Mouse (Mus musculus): Measurements from ENCODE around the gene Rims4.

Gene Rims4

DNA sequence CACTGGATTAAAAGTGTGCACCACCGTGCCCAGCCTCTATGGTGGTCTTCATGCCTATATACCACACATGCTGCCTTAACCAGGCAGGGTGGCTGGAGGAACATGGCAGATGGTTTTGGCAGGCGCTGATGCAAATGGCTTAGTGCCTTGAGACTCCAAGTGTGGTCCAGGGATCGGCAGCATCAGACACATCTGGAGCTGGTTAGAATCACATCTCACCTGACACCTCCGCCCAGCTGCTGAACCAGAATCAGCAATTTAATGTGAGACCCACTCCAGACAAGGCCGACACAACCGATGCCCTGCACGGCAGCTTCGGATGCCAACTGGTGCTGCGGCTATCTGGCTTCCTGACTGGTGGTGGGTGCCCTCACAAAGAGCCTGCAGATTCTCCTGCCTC is 52.4 kb downstream of the Rims4 start:
- DNase-seq (ENCODE audit: low spot score): no peak

- no peak for DNase-seq (ENCODE audit: low spot score)
Observed at GRCm38 (mm10) chr2:163865311-163865710, 53.2 kb downstream of the Rims4 start.

DNA sequence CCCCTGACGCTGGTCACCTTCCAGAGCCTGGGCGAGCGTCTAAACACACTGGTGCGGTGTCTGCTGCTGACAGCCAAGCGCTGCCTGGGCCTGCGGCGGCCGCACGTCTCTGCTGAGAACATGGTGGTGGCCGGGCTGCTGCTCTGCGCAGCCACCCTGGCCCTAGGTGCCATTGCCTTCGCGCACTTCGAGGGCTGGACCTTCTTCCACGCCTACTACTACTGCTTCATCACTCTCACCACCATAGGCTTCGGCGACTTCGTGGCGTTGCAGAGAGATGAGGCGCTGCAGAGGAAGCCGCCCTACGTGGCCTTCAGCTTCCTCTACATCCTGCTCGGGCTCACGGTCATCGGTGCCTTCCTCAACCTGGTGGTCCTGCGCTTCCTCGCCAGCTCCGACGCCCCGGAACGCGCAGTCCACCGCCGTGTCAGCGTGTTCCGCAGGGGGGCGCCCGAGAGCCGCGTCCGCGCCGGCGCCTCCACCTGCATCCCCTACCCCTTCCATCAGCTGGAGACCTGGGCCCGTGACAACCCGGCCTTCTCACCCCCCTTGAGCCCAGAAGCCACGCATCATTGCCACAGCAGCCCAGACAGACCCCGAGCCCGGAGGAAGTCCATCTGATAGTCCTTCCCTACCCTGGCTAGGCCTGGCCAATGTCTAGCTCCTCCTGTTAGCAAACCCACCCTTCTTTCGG is 60.1 kb downstream of the Rims4 start:
- DNase-seq (ENCODE audit: low spot score): no peak

GRCm38 (mm10) chr2:163857233-163857632 is 61.2 kb downstream of the Rims4 start:
- DNase-seq (ENCODE audit: low spot score): no peak

DNA sequence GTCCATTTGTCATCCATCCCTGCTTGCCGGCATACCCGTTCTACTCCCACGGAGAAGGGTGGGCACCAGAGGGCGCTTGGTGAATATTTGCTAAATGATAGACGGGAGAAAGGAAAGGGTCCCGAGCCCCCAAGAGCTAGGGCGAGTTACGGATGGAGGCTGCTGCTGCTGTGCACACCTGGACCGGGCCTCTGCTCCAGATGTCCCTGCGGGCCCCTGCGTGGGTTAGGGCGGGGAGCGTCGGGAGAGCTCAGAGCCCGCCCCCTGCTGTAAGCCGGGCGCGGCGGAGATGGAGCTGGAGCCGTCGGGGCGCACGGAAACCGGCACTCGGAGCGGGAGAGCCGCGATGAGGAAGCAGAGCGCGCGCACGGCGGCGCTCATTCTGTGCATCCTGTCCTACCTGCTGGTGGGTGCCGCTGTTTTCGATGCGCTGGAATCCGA is 65.0 kb downstream of the Rims4 start, which contains the start of gene Kcnk15:
TSS of gene Kcnk15 (plus strand) at position 191 of the 441 bp plus-strand sequence.
- DNase-seq (ENCODE audit: low spot score): no peak

GRCm38 (mm10) chr2:163842043-163842442 is 76.4 kb downstream of the Rims4 start:
- peak; percentile 30 for DNase-seq (ENCODE audit: low spot score)

GRCm38 (mm10) chr2:163839519-163839918 is 79.0 kb downstream of the Rims4 start:
- peak; percentile 71 for DNase-seq (ENCODE audit: low spot score)

DNA sequence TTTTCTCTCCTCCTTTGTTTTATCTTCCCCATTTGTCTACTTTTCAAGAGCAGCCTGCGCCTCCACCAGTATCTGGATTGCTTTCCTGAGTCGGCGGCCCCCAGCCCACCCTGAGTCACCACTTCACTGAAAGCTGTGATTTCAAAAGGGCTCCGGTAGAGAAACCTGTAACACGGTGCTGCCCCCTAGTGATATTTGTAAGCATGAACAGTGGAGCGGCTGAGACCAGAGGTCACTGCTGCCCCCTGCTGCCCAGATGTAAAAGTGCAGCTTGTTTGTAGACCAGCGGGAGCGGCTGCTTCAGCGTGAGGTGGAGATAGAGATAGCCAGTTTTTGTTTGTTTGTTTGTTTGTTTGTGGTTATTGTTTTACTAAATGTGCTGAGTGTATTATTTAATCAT is 80.4 kb downstream of the Rims4 start:
- DNase-seq (ENCODE audit: low spot score): peak; percentile 89

DNA sequence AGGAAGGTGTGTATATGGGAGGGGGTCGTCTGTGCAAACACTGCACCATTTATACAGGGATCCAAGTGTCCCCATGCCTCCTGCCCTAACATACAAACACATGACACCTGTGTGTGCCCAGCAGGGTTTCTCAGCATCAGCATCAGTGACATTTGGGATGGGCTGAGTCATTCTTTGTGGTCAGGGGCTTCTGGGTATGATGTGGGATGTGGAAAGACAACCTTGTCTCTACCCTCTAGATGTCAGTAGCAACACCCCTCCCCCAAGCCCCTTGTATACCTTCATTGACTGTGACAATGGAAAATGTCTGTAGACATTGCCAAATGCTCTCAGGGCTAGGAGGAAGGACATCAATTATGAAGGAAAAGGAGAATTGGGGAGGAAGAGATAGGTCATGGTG is 87.3 kb downstream of the Rims4 start:
- DNase-seq (ENCODE audit: low spot score): no peak

DNA sequence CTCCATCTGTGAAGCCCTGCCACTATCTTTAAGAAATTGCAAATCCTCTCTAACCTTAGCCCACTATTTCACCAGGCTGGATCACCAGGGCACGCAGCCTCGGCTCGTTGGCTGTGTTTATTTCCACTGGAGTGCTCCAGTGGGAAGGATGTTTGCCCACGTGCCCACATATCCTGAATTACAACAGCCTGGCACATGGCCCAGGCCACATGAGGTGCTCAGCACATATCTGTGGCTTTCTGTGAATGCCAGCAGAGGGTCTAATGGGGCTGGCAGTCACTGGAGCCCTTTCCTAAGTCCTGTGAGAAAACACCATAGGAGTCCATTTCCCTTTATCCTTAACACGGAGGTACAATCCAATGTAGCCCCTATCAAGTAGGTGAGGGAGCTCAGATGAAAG is 92.0 kb downstream of the Rims4 start:
- no peak for DNase-seq (ENCODE audit: low spot score)

- DNase-seq (ENCODE audit: low spot score): no peak
Observed at GRCm38 (mm10) chr2:163825861-163826260, 92.6 kb downstream of the Rims4 start.

GRCm38 (mm10) chr2:163823771-163824170 is 94.7 kb downstream of the Rims4 start:
- peak; percentile 78 for DNase-seq (ENCODE audit: low spot score)

GRCm38 (mm10) chr2:163823248-163823647 is 95.2 kb downstream of the Rims4 start:
- DNase-seq (ENCODE audit: low spot score): peak; percentile 80

GRCm38 (mm10) chr2:163820607-163821006 is 97.9 kb downstream of the Rims4 start, which contains the start of gene Ccn5:
TSS of gene Ccn5 (plus strand) at chr2:163820861.
- peak; percentile 82 for DNase-seq (ENCODE audit: low spot score)

- DNase-seq (ENCODE audit: low spot score): peak; percentile 39
Observed at GRCm38 (mm10) chr2:163814739-163815465, 103.6 kb downstream of the Rims4 start.

GRCm38 (mm10) chr2:163813077-163813476 is 105.4 kb downstream of the Rims4 start:
- DNase-seq (ENCODE audit: low spot score): no peak
